Mouse (Mus musculus) Patski (cell line): ENCODE measurements around the gene Fxyd7. TPM values are rescaled to one million over a fixed set of nuclear protein-coding genes. Genes with fewer than 3 reads are reported as not detected.

ENCODE experiments used
- ATAC-seq: fragments of 100-300 bp; one replicate; pipeline ENCODE4 v1.8.0; 2021
- CTCF ChIA-PET: fragments of 350-600 bp; sonication (Branson Sonifier 250); formaldehyde crosslinking; loops from one replicate; lab custom pipeline; 2022; ENCODE audit warnings: inconsistent platforms; lab: Charles Lee
- POLR2A ChIA-PET: fragments of 350-600 bp; sonication (Branson Sonifier 250); formaldehyde crosslinking; loops from one replicate; lab custom pipeline; 2022; ENCODE audit warnings: antibody characterized with exemption, inconsistent platforms; lab: Charles Lee
- DNase-seq: peaks from one replicate; pipeline ENCODE4 v3.0.0-alpha.2; 2011; ENCODE audit warnings: low read depth, low spot score
- H3K27me3 ChIP-seq: fragments of 371-371 bp; one replicate; pipeline ENCODE4 v1.5.1; 2021
- CTCF ChIP-seq: fragments of 100-300 bp; IDR thresholded peaks from one replicate; pipeline ENCODE4 v1.5.1; 2021
- in situ Hi-C: fragments of 300-500 bp; cut with MboI; formaldehyde crosslinking; loops from 3 replicates; pipeline ENCODE4 v1.11.1; 2018; ENCODE audit warnings: low pct_unique_long_range_greater_than_20kb, mixed read lengths
- polyA plus RNA-seq: library from polyadenylated mRNA; unstranded; gene quantifications from one replicate; pipeline ENCODE4 v1.2.3, GENCODE M21; 2021

Fxyd7 gene
- polyA plus RNA-seq, 1 experiment from 2014 or later, result not detected

GRCm38 (mm10) chr7:31052636-31053434 is 1.6 kb upstream of the Fxyd7 start:
- no peak for TF ChIP-seq CTCF
- ChIA-PET POLR2A (no interaction called here), CTCF (no interaction called here)
- peaks cover 35% of the 10 kb centered on the region for H3K27me3 ChIP-seq
- ATAC-seq (no peak), DNase-seq (no peak)
- in situ Hi-C loops, result no loop called here

GRCm38 (mm10) chr7:31052251-31052635 is 976 bp upstream of the Fxyd7 start:
- peaks cover 35% of the 10 kb centered on the region for H3K27me3 ChIP-seq
- no peak for TF ChIP-seq CTCF
- DNase-seq (no peak), ATAC-seq (no peak)
- ChIA-PET POLR2A (no interaction called here), CTCF (no interaction called here)
- in situ Hi-C loops, result no loop called here

- CTCF ChIA-PET, result no interaction called here
- ATAC-seq (no peak), DNase-seq (no peak)
- POLR2A ChIA-PET, result no interaction called here
- H3K27me3 ChIP-seq, result peaks cover 35% of the 10 kb centered on the region
- in situ Hi-C loops, result no loop called here
- TF ChIP-seq CTCF, result no peak
These were observed 346 bp downstream of the Fxyd7 start for GRCm38 (mm10) chr7:31050921-31051320.

GRCm38 (mm10) chr7:31050487-31050886 is 780 bp downstream of the Fxyd7 start:
- ATAC-seq (no peak), DNase-seq (no peak)
- no peak for TF ChIP-seq CTCF
- peaks cover 35% of the 10 kb centered on the region for H3K27me3 ChIP-seq
- ChIA-PET CTCF (no interaction called here), POLR2A (interaction anchor here (1.3 kb wide), 1 partner anchor 9 kb away, joined by 4 read pairs; the partner anchor contains the start of gene Fxyd5)
- in situ Hi-C loops, result no loop called here

- CTCF ChIA-PET, result no interaction called here
- peaks cover 35% of the 10 kb centered on the region for H3K27me3 ChIP-seq
- TF ChIP-seq CTCF, result no peak
- in situ Hi-C loops, result no loop called here
- DNase-seq (no peak), ATAC-seq (no peak)
- POLR2A ChIA-PET, result interaction anchor here (1.3 kb wide), 1 partner anchor 8 kb away, joined by 4 read pairs; the partner anchor contains the start of gene Fxyd5
These were observed 1.4 kb downstream of the Fxyd7 start for GRCm38 (mm10) chr7:31049846-31050281.

GRCm38 (mm10) chr7:31049135-31049845 is 2.0 kb downstream of the Fxyd7 start:
- ATAC-seq, result no peak
- POLR2A ChIA-PET, result interaction anchor here (0.7 to 1.3 kb wide), 2 partner anchors 8 to 84 kb away, joined by 3 to 4 read pairs; partner anchors contain the start of gene Fxyd5
- no peak for TF ChIP-seq CTCF
- in situ Hi-C loops, result no loop called here
- H3K27me3 ChIP-seq, result peaks cover 35% of the 10 kb centered on the region
- CTCF ChIA-PET, result interaction anchor here (0.9 kb wide), 1 partner anchor 139 kb away, joined by 3 read pairs; no protein-coding TSS in a partner anchor
- DNase-seq, result no peak

GRCm38 (mm10) chr7:31042431-31042910 is 8.8 kb downstream of the Fxyd7 start, which contains the start of gene Fxyd5:
Gene Fxyd5, minus strand, starts transcription at chr7:31042481.
- CTCF ChIA-PET, result no interaction called here
- POLR2A ChIA-PET, result interaction anchor here (1.4 kb wide), 1 partner anchor 7 kb away, joined by 4 read pairs; no protein-coding TSS in a partner anchor
- TF ChIP-seq CTCF, result no peak
- ATAC-seq (no peak), DNase-seq (no peak)
- peaks cover 5% of the 10 kb centered on the region for H3K27me3 ChIP-seq
- in situ Hi-C loops, result no loop called here

GRCm38 (mm10) chr7:31041662-31042315 is 9.5 kb downstream of the Fxyd7 start:
- DNase-seq (no peak), ATAC-seq (peak; percentile 86)
- peaks cover 5% of the 10 kb centered on the region for H3K27me3 ChIP-seq
- ChIA-PET POLR2A (interaction anchor here (1.4 kb wide), 1 partner anchor 8 kb away, joined by 4 read pairs; no protein-coding TSS in a partner anchor), CTCF (no interaction called here)
- in situ Hi-C loops, result no loop called here
- TF ChIP-seq CTCF, result no peak

- ChIA-PET CTCF (no interaction called here), POLR2A (interaction anchor here (1.4 kb wide), 1 partner anchor 9 kb away, joined by 4 read pairs; no protein-coding TSS in a partner anchor)
- ATAC-seq (no peak), DNase-seq (no peak)
- peaks cover 5% of the 10 kb centered on the region for H3K27me3 ChIP-seq
- in situ Hi-C loops, result no loop called here
- no peak for TF ChIP-seq CTCF
These were observed 10.3 kb downstream of the Fxyd7 start for GRCm38 (mm10) chr7:31041023-31041407.
